Mouse (Mus musculus) splenic B cell, adult 2 months (primary cell): ENCODE results near the gene Alkbh6.
A peak's percentile ranks its signal among the peaks of the same experiment; 100 is the strongest.

Experiments
- DNase-seq: peaks from one replicate; pipeline ENCODE4 v3.0.0-alpha.2; 2011; ENCODE audit warnings: low read depth, low spot score
- H3K27me3 ChIP-seq: 2 replicates; pipeline ENCODE4 v1.6.1; 2012; ENCODE audit warnings: mild to moderate bottlenecking, low read length, moderate library complexity, mixed read lengths; ENCODE audit not compliant: control insufficient read depth, poor library complexity, insufficient read depth, severe bottlenecking
- H3K36me3 ChIP-seq: 2 replicates; pipeline ENCODE4 v1.6.1; 2012; ENCODE audit warnings: mild to moderate bottlenecking, low read length, moderate library complexity, mixed read lengths; ENCODE audit not compliant: control insufficient read depth, poor library complexity, insufficient read depth, severe bottlenecking

The Alkbh6 gene

GRCm38 (mm10) chr7:30308076-30309005 is at the start of gene Alkbh6:
Alkbh6 (plus strand) TSS chr7:30308717.
- H3K27me3 ChIP-seq: no peaks in the 10 kb centered on the region
- peak; percentile 96 for DNase-seq
- H3K36me3 ChIP-seq: no peaks in the 10 kb centered on the region

- H3K36me3 ChIP-seq: peaks cover 3% of the 10 kb centered on the region; the same call in 1 of the 2 replicates
- no peak for DNase-seq
Measured at GRCm38 (mm10) chr7:30265041-30265440, 43.5 kb upstream of the Alkbh6 start.

GRCm38 (mm10) chr7:30265531-30265930 is 43.0 kb upstream of the Alkbh6 start:
- Histone ChIP-seq H3K27me3 (no peaks in the 10 kb centered on the region), H3K36me3 (peaks cover 3% of the 10 kb centered on the region; the same call in 1 of the 2 replicates)
- no peak for DNase-seq

More at GRCm38 (mm10) chr7:30265041-30265440, 43.5 kb upstream of the Alkbh6 start:
- no peaks in the 10 kb centered on the region for H3K27me3 ChIP-seq

- no peak for DNase-seq
- H3K27me3 ChIP-seq: no peaks in the 10 kb centered on the region
- H3K36me3 ChIP-seq: peaks cover 3% of the 10 kb centered on the region; the same call in 1 of the 2 replicates
Measured at GRCm38 (mm10) chr7:30265935-30266334, 42.6 kb upstream of the Alkbh6 start.

- Histone ChIP-seq H3K36me3 (no peaks in the 10 kb centered on the region), H3K27me3 (no peaks in the 10 kb centered on the region)
- no peak for DNase-seq
Measured at GRCm38 (mm10) chr7:30266780-30267179, 41.7 kb upstream of the Alkbh6 start.

GRCm38 (mm10) chr7:30269641-30270040 is 38.9 kb upstream of the Alkbh6 start:
- Histone ChIP-seq H3K36me3 (no peaks in the 10 kb centered on the region), H3K27me3 (no peaks in the 10 kb centered on the region)
- DNase-seq: no peak

- H3K36me3 ChIP-seq: no peaks in the 10 kb centered on the region
- DNase-seq: no peak
- H3K27me3 ChIP-seq: no peaks in the 10 kb centered on the region
Measured at GRCm38 (mm10) chr7:30274383-30274782, 34.1 kb upstream of the Alkbh6 start.

GRCm38 (mm10) chr7:30278911-30279310 is 29.6 kb upstream of the Alkbh6 start:
- DNase-seq: no peak
- no peaks in the 10 kb centered on the region for H3K36me3 ChIP-seq

GRCm38 (mm10) chr7:30279536-30279935 is 29.0 kb upstream of the Alkbh6 start:
- H3K27me3 ChIP-seq: no peaks in the 10 kb centered on the region
- H3K36me3 ChIP-seq: no peaks in the 10 kb centered on the region
- no peak for DNase-seq

More at GRCm38 (mm10) chr7:30278911-30279310, 29.6 kb upstream of the Alkbh6 start:
- no peaks in the 10 kb centered on the region for H3K27me3 ChIP-seq

GRCm38 (mm10) chr7:30279951-30280669 is 28.4 kb upstream of the Alkbh6 start, which contains the start of the genes Thap8 and Wdr62:
Thap8 (plus strand) TSS chr7:30280094.
Wdr62 (minus strand) TSS chr7:30280419.
- Histone ChIP-seq H3K27me3 (no peaks in the 10 kb centered on the region), H3K36me3 (no peaks in the 10 kb centered on the region)
- DNase-seq: peak; percentile 96

GRCm38 (mm10) chr7:30280670-30281138 is 27.8 kb upstream of the Alkbh6 start:
- DNase-seq: peak; percentile 93
- no peaks in the 10 kb centered on the region for H3K27me3 ChIP-seq
- H3K36me3 ChIP-seq: no peaks in the 10 kb centered on the region

- no peak for DNase-seq
- Histone ChIP-seq H3K36me3 (no peaks in the 10 kb centered on the region), H3K27me3 (no peaks in the 10 kb centered on the region)
Measured at GRCm38 (mm10) chr7:30281522-30281921, 27.0 kb upstream of the Alkbh6 start.

GRCm38 (mm10) chr7:30282740-30283139 is 25.8 kb upstream of the Alkbh6 start:
- no peaks in the 10 kb centered on the region for H3K27me3 ChIP-seq
- no peaks in the 10 kb centered on the region for H3K36me3 ChIP-seq
- DNase-seq: no peak

GRCm38 (mm10) chr7:30286701-30287410 is 21.7 kb upstream of the Alkbh6 start:
- DNase-seq: no peak
- H3K27me3 ChIP-seq: 0 out of 2 replicates have a peak, but pooled peaks cover 1% of the 10 kb centered on the region
- H3K36me3 ChIP-seq: no peaks in the 10 kb centered on the region
